9 mouse cellular contexts compared by ENCODE assay signal in genomic region chr1:162217340-162217974, GRCm38 (mm10).
A peak's percentile ranks its signal among the peaks of the same experiment; 100 is the strongest.
DNase-seq lines count a peak whose midpoint lies in the region; ATAC-seq and TF ChIP-seq lines count a peak whose summit lies in the region.
"Had no signal": no experiment of that assay in that cellular context is flagged by ENCODE, and none has a peak within 500 bp of the region (broad histone marks: within the 10 kb centered on the region; RNA-seq: fewer than 3 reads in every experiment).

No protein-coding gene starts in this region.

- peaks cover 15% of the 10 kb centered on the region for H3K4me1 ChIP-seq in embryonic facial prominence, embryonic 15.5 days
- peaks cover 16% of the 10 kb centered on the region for H3K4me1 ChIP-seq in limb, embryonic 11.5 days (ENCODE audit: control insufficient read depth, insufficient read depth, low read length)
- H3K4me1 ChIP-seq in neural tube, embryonic 12.5 days, result peaks cover 7% of the 10 kb centered on the region

- intact Hi-C loops in left cerebral cortex, adult 2 months (cut with DNase I), result no loop called here

- 29% methylated on average over 15 of the region's 15 CpGs for WGBS in embryonic facial prominence, embryonic 15.5 days
- 9% methylated on average over 15 of the region's 15 CpGs for WGBS in limb, embryonic 11.5 days
- WGBS in neural tube, embryonic 12.5 days, result 57% methylated on average over 15 of the region's 15 CpGs

- peak overlapping the region; percentile 99 for H3K27ac ChIP-seq in embryonic facial prominence, embryonic 15.5 days (replicated peaks)
- H3K27ac ChIP-seq in limb, embryonic 11.5 days (replicated peaks; ENCODE audit: low read depth, low read length), result peak overlapping the region; percentile 100
- H3K27ac ChIP-seq in neural tube, embryonic 12.5 days, result peak overlapping the region; percentile 82
- H3K27ac ChIP-seq in left cerebral cortex, adult 2 months, result no peak overlapping the region

- ATAC-seq in embryonic facial prominence, embryonic 15.5 days (ENCODE audit: insufficient number of reproducible peaks, low FRiP score, low TSS enrichment, low read depth), result peak; percentile 97
- peak; percentile 96 for ATAC-seq in limb, embryonic 11.5 days (ENCODE audit: insufficient number of reproducible peaks, low FRiP score, low TSS enrichment, low read depth)
- ATAC-seq in neural tube, embryonic 12.5 days (ENCODE audit: low FRiP score, low read depth), result peak; percentile 87
- ATAC-seq: Patski had no signal

- H3K9me3 ChIP-seq in embryonic facial prominence, embryonic 15.5 days (replicated peaks), result no peaks in the 10 kb centered on the region
- no peaks in the 10 kb centered on the region for H3K9me3 ChIP-seq in limb, embryonic 11.5 days (ENCODE audit: control insufficient read depth, low read length)
- H3K9me3 ChIP-seq in neural tube, embryonic 12.5 days, result no peaks in the 10 kb centered on the region

- H3K4me3 ChIP-seq in embryonic facial prominence, embryonic 15.5 days (replicated peaks), result peak overlapping the region; percentile 53
- peak overlapping the region; percentile 51 for H3K4me3 ChIP-seq in limb, embryonic 11.5 days (ENCODE audit: low read depth, low read length)
- H3K4me3 ChIP-seq in neural tube, embryonic 12.5 days, result peak overlapping the region; percentile 34
- H3K4me3 ChIP-seq in left cerebral cortex, adult 2 months, result no peak overlapping the region

- H3K36me3 ChIP-seq in embryonic facial prominence, embryonic 15.5 days, result no peaks in the 10 kb centered on the region
- no peaks in the 10 kb centered on the region for H3K36me3 ChIP-seq in limb, embryonic 11.5 days (ENCODE audit: control insufficient read depth, insufficient read depth, low read length)
- no peaks in the 10 kb centered on the region for H3K36me3 ChIP-seq in neural tube, embryonic 12.5 days

- H3K4me2 ChIP-seq in embryonic facial prominence, embryonic 15.5 days (replicated peaks), result peak overlapping the region; percentile 35
- peak overlapping the region; percentile 0; the same call in 1 of the 2 replicates for H3K4me2 ChIP-seq in limb, embryonic 11.5 days (ENCODE audit: low read depth, severe bottlenecking)
- H3K4me2 ChIP-seq in neural tube, embryonic 12.5 days (replicated peaks), result peak overlapping the region; percentile 26; the same call in 1 of the 2 replicates

- peak overlapping the region; percentile 57 for H3K9ac ChIP-seq in embryonic facial prominence, embryonic 15.5 days
- H3K9ac ChIP-seq in limb, embryonic 11.5 days (ENCODE audit: low read length), result peak overlapping the region; percentile 94
- H3K9ac ChIP-seq in neural tube, embryonic 12.5 days, result peak overlapping the region; percentile 33; the same call in 1 of the 2 replicates

- TF ChIP-seq CTCF in left cerebral cortex, adult 2 months (IDR thresholded peaks at IDR 0.05), result no peak

- H3K27me3 ChIP-seq in embryonic facial prominence, embryonic 15.5 days, result no peaks in the 10 kb centered on the region
- H3K27me3 ChIP-seq in limb, embryonic 11.5 days (ENCODE audit: control insufficient read depth, insufficient read depth, low read length), result no peaks in the 10 kb centered on the region
- no peaks in the 10 kb centered on the region for H3K27me3 ChIP-seq in neural tube, embryonic 12.5 days (replicated peaks)
- H3K27me3 ChIP-seq: Patski had no signal

- peak; percentile 99 for DNase-seq in NIH3T3 (ENCODE audit: low read depth)
- DNase-seq in heart, postnatal 4 days, result peak; percentile 77
- peak; percentile 92 for DNase-seq in limb, embryonic 11.5 days (ENCODE audit: low spot score)
- no peak for DNase-seq in spleen, postnatal 4 days (ENCODE audit: low spot score in 2 of 2)
- DNase-seq in thymus, postnatal 10 days (ENCODE audit: low spot score in 2 of 2), result no peak
- no peak for DNase-seq in left cerebral cortex, adult 2 months (ENCODE audit: extremely low spot score in 1 of 2, low spot score in 2 of 2)

Comparison
In these comparisons a context has a peak if more than half of its experiments do, and no peak if none do; other contexts are left out.
1. DNase-seq: peak in NIH3T3 (single experiment), heart, postnatal 4 days (single experiment) and limb, embryonic 11.5 days (single experiment); none in spleen, postnatal 4 days (0 of 2), thymus, postnatal 10 days (0 of 2) and left cerebral cortex, adult 2 months (0 of 2).
2. H3K9ac ChIP-seq: peak in every context shown above with its lines; median percentile 94 in limb, embryonic 11.5 days; 57 in embryonic facial prominence, embryonic 15.5 days; 33 in neural tube, embryonic 12.5 days.
3. Peak in every context shown above with its lines, with median percentiles within 50 percentile points of each other: ATAC-seq and H3K4me2 ChIP-seq.